Mouse (Mus musculus) heart, postnatal 14 days (tissue): ENCODE data around the gene Gm13697. TPM values are rescaled to one million over a fixed set of nuclear protein-coding genes. Genes with fewer than 3 reads are reported as not detected.
A peak's percentile ranks its signal among the peaks of the same experiment; 100 is the strongest.
"Not testable (repeated sequence)": the region's sequence is repeated elsewhere in the genome, so short reads cannot be mapped to it uniquely, and the experiment has no call there.

Source experiments
- DNase-seq, 2 experiments: peaks; one replicate each; pipeline ENCODE4 v3.0.0; 2021 to 2022
- intact Hi-C: fragments of 180-260 bp; cut with DNase I; formaldehyde crosslinking; loops from one replicate; pipeline ENCODE4 v1.15.1; 2025
- long read RNA-seq, 2 experiments: library from polyadenylated mRNA; stranded (forward); transcript quantifications; one replicate each; pipeline ENCODE4 v2.0.0; 2021
- total RNA-seq, 2 experiments: library from RNA; stranded (reverse); gene quantifications; 2 replicates each; pipeline ENCODE4 v1.2.3; 2021

Gm13697 gene
- under 1 TPM; 0.80 to 0.86 TPM for total RNA-seq
- long read RNA-seq, experiment 1: 0 reads
- long read RNA-seq, experiment 2: 0 reads

GRCm38 (mm10) chr2:83984443-83984842, at the start of gene Gm13697:
Gene Gm13697, plus strand, starts transcription at chr2:83984743.
- intact Hi-C loops, DNase-seq: not testable (repeated sequence)

- DNase-seq: peak; percentile 19 to 20
- intact Hi-C loops: no loop called here
Observed at GRCm38 (mm10) chr2:83940931-83941361, 43.6 kb upstream of the Gm13697 start, which contains the start of gene Zswim2. Gene Zswim2, minus strand, starts transcription at chr2:83941228.

DNA sequence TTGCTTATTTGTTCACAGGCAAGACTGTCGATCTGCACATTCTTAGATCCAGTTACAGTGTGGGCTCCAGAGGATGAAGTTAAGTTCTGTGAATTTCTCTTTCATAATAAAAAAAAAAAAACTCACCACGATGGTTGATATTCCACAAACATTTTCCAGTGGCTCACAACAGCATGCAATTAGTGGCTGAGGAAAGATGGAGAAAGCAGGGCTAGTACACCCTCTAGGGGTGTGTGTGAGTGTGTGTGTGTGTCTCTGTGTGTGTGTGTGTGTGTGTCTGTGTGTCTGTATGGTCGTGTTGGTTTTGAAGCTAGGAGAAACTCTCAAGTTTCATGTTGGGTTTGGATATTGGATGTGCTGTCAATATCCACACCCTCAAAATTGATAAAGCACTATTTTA, 43.2 kb upstream of the Gm13697 start:
- intact Hi-C loops: no loop called here
- no peak for DNase-seq

DNA sequence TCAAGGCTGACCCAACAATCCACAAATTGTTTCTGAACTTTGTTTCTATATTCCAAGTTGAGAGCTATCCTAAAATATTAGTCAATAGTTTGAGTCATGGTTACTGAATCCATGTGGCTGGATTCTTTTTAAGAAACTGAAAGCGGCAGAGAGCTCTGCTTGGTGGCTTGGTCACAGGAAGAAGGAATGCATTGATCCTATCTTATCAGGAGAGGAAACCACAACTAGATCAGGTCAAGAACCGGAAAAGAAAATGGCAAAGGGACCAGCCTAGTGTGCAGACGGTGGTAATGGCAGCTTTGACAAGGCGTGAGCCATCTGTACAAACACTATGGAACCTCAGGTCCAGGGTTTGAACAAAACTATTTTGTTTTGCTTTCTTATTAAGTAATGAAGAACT, 42.8 kb upstream of the Gm13697 start:
- intact Hi-C loops: no loop called here
- no peak for DNase-seq

DNA sequence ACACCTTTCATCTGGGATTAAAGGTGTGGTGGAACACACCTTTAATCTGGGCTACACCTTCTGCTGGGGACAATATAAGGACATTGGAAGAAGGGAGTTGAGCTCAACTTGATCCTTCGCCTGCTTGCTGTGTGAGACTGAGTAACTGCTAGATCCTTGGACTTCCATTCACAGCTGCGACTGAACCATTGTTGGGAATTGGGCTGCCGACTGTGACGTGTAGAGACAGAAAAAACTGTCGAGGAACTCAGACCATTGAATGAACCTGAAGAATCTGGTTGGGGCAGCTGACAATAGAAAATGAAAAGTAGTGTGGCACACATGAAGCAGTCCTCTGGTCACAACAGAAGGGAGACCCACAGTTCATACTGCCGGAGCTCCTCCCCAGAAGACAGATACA, 29.1 kb upstream of the Gm13697 start, which contains the start of gene Gm13698:
TSS of gene Gm13698 (plus strand) at position 301 of the 400 bp plus-strand sequence.
- intact Hi-C loops, DNase-seq: not testable (repeated sequence)

GRCm38 (mm10) chr2:83961203-83961602, 23.3 kb upstream of the Gm13697 start, which contains the start of gene Gm13693:
Gene Gm13693, plus strand, starts transcription at chr2:83961503.
- intact Hi-C loops, DNase-seq: not testable (repeated sequence)

DNA sequence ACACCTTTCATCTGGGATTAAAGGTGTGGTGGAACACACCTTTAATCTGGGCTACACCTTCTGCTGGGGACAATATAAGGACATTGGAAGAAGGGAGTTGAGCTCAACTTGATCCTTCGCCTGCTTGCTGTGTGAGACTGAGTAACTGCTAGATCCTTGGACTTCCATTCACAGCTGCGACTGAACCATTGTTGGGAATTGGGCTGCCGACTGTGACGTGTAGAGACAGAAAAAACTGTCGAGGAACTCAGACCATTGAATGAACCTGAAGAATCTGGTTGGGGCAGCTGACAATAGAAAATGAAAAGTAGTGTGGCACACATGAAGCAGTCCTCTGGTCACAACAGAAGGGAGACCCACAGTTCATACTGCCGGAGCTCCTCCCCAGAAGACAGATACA, 17.5 kb upstream of the Gm13697 start, which contains the start of gene Gm13695:
TSS of gene Gm13695 (plus strand) at position 301 of the 400 bp plus-strand sequence.
- DNase-seq, intact Hi-C loops: not testable (repeated sequence)

DNA sequence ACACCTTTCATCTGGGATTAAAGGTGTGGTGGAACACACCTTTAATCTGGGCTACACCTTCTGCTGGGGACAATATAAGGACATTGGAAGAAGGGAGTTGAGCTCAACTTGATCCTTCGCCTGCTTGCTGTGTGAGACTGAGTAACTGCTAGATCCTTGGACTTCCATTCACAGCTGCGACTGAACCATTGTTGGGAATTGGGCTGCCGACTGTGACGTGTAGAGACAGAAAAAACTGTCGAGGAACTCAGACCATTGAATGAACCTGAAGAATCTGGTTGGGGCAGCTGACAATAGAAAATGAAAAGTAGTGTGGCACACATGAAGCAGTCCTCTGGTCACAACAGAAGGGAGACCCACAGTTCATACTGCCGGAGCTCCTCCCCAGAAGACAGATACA, 11.7 kb upstream of the Gm13697 start, which contains the start of gene Gm13696:
TSS of gene Gm13696 (plus strand) at position 301 of the 400 bp plus-strand sequence.
- intact Hi-C loops, DNase-seq: not testable (repeated sequence)

GRCm38 (mm10) chr2:83978633-83979032, 5.9 kb upstream of the Gm13697 start, which contains the start of gene Gm13694:
Gene Gm13694, plus strand, starts transcription at chr2:83978933.
- intact Hi-C loops, DNase-seq: not testable (repeated sequence)

- DNase-seq, intact Hi-C loops: not testable (repeated sequence)
Observed at GRCm38 (mm10) chr2:83990253-83990652, 5.7 kb downstream of the Gm13697 start, which contains the start of gene Gm13691. Gene Gm13691, plus strand, starts transcription at chr2:83990553.

DNA sequence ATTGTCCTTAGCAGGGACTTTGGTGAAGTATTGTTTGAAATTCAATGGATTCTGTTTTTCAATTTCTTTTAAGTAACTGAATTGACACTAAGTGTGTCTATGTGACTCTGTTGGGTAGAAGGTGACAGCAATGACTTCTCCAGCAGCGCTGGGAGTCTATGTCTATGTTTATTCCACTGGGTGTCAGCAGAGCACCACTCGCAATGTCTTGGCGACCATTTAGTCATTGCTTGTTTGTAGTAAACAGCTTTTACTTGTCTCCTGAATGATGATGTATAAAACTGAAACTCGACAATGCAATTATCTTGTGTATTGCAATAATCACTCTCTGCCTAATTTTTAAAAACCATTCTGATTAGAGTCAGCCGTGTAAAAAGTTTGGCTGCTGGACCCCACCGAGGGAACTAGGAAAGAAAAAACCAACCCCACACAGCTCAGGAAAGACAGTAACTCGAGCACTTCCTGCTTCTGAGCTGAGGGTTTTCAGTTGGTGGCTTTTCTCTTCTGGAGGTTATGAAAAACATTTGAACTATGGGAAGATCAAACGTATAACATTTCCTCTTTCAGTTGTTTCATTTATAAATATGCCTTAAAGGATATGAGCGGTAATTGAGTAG, 9.2 kb downstream of the Gm13697 start:
- DNase-seq, intact Hi-C loops: not testable (repeated sequence)

DNA sequence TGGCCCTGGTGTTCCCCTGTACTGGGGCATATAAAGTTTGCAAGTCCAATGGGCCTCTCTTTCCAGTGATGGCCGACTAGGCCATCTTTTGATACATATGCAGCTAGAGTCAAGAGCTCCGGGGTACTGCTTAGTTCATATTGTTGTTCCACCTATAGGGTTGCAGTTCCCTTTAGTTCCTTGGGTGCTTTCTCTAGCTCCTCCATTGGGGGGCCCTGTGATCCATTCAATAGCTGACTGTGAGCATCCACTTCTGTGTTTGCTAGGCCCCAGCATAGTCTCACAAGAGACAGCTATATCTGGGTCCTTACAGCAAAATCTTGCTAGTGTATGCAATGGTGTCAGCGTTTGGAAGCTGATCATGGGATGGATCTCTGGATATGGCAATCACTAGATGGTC, 10.0 kb downstream of the Gm13697 start:
- DNase-seq, intact Hi-C loops: not testable (repeated sequence)

DNA sequence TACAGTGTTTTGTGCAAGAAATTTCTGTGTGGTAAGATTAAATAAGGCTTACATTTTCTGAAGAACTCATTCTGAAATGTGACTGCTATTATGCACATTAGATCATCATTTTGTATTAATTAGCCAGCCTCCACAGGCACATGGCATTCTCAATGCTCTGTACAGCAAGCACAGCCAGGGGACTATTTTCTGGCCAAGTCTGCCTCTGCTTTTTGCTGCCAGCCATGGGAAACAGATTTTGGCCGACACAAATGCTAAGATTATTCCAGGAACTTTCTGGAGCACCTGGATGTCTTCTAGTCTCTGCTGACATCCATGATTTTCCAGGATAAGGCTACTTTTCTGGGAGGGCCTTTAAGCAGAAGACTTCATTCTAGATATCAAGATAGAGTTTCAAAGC, 24.4 kb downstream of the Gm13697 start:
- intact Hi-C loops: no loop called here
- no peak for DNase-seq

GRCm38 (mm10) chr2:84009818-84010217, 25.3 kb downstream of the Gm13697 start:
- no peak for DNase-seq
- intact Hi-C loops: no loop called here

GRCm38 (mm10) chr2:84014572-84014971, 30.0 kb downstream of the Gm13697 start:
- DNase-seq: no peak
- intact Hi-C loops: no loop called here

- intact Hi-C loops: not testable (repeated sequence)
Observed at GRCm38 (mm10) chr2:84016291-84016690, 31.7 kb downstream of the Gm13697 start.

DNA sequence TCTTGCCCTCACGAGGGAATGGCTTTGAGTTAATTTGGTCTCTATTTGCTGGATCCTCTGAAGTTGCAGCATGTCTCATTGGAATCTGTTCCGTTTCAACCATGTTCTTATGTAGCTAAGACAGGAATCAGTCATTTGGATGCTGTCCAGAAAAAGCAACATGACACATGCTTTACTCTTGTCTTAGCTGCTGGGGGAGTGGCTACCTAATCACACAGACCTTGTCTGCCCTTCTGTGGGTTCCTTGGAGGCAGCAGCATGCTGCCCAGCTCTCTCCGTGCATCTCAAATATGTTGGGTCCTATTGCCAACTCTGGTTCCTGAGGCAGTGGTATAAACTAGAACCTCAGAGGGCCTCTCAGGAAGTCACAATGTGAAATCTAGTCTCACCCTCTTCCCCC, 33.8 kb downstream of the Gm13697 start:
- intact Hi-C loops: no loop called here

More at GRCm38 (mm10) chr2:84016291-84016690, 31.7 kb downstream of the Gm13697 start:
- not testable (repeated sequence) for DNase-seq

DNA sequence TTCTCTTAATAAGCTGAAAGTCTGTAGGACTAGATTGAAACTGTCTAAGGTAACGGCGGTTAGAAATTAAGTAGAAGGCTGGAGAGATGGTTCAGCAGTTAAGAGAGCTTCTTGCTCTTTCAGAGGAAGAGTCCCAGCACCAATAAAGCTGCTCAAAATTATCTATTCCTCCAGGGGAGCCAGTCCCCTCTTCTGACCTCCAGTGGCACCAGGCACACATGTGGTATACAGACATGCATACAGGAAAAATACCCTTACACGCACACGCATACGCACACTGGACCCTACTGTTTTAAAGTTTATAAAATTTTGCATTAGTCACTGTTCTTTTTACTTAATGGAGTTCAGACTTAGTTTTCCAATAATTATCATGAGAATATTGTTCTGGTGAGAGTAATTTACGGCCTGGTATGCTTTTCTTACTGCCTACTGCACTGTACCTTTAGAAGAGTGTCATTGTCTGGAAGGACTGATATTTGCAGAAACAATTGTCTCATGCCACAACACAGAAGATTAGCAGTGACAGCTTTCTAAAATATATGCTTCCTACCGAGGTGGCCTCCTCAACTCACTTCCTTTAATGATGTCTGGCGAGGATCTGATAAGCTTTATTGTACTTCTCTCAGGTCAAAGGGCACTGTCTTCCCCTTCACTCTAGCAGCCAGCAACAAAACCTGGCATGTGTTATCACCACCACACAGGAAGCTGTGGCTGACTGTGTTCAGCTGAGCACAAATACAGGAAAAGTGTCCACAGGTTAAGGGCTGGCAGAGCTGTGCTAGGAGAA, 35.2 kb downstream of the Gm13697 start:
- intact Hi-C loops: no loop called here
- DNase-seq: no peak

More for the DNA sequence above, 33.8 kb downstream of the Gm13697 start:
- DNase-seq: no peak

DNA sequence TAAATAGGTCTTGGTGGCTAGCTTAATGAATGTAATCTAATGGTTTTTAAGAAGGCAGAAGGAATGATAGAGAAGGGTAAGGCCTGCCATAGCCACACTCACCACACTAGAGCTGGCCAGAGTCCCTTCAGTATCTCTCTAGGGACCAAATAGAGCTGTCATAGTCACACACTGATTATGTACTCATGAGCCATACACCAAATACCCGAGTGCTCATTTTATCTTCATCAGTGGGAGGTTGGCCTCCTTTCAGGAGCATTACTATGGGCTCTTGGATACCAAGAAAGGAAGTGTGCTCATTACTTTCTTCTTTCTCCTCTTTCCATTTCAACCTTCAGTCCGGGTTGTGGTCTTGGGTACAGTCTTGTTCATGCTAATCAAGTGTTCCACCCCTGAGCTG, 37.4 kb downstream of the Gm13697 start:
- intact Hi-C loops: no loop called here
- no peak for DNase-seq

DNA sequence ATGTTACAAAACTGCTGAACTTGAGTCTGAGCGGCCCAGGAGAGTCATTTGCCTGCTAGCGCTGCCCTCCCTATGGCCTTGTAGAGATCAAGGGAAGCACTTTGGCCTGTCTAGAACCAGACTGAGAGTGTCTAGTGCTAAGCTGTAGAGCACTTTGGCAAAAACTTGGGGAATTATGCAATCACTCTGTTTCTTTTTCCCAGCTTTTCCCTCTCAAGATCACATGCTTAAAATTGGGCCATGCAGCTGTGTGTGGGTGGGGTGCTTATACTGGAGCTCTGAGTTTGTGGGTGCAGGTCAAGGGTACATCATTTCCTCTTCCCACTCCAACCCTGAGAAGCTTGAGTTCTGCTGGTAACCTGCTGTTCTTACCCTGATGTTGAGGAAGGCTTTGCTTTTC, 38.4 kb downstream of the Gm13697 start:
- peak; percentile 31 to 40 for DNase-seq
- intact Hi-C loops: no loop called here

DNA sequence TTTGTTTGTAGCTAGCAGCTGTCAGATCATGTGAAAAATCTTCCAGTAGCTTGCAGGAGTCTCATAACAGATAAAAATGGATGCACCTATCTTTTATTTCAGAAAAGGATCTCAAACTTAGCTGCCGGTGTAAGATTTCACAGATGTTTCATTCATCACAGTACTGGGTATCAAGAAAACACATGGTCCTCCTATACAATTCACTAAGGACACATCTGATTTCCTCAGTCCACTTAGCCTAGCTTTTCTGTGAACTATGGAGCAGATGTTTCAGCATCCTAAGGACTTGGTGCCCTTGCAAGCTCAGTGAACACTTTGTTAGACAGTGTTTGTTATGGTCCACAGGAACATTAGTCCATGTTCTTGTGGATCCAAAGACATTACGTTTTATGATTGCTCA, 38.8 kb downstream of the Gm13697 start:
- intact Hi-C loops: no loop called here
- DNase-seq: no peak
